Mouse (Mus musculus): Measurements from ENCODE around the gene Acadsb.

The Acadsb gene

DNA sequence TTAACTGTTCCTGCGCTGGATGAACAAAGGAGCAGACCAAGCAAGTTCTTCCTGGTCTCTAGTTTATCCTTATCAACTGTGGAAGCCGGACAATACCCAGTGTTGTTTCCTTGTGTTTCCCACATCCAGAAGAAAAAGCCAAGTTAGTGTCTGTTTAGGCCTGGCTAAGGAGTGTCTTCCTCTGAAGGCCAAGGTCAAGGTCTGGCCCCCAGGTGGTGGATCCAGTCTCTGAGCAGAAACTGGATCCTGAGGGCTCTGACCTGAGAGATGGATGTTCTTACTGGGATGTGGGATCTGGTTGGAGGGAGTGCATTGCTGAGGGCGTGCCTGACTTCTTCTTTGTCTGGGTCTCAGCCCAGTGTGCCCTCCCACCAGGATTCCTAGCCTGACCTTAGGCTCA is 55.3 kb downstream of the Acadsb start:
- no peak for DNase-seq (ENCODE audit: low spot score)

DNA sequence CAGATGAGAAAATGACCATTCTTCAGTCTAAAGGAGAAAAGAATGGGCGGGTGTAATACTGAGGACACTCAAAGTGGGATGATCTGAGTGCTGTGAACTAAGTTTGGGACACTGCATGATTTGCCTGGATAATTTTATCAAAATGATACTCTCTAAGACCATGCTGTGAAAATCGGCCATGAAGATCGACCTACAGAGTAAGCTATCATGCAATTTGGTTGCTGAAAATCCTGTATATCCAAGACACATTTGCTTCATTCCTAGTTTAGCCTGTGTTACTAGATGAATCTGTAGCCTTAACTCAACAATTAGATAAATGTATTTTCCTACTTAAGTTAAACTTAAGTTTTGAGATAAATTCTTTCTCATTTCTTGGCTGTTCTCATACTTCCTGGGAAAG is 56.9 kb downstream of the Acadsb start:
- DNase-seq (ENCODE audit: low spot score) = no peak

DNA sequence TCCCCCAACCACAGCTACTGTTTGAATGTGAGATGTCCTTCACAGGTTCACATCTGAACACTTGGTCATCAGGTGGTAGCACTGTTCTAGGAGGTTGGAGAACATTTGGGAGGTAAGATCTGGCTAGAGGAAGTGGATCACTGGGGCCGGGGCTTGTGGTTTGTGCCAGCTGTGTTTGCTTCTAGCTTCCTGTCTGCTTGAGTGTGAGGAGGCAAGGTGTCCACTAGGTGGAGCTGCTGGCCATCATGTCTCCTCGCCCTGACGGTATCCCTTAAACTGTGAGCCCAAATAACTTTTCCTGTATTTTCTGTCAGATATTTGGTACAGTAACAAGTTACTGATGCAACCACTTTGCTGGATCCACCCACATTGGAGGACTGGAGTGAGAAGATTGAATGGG is 59.1 kb downstream of the Acadsb start:
- no peak for DNase-seq (ENCODE audit: low spot score)

DNA sequence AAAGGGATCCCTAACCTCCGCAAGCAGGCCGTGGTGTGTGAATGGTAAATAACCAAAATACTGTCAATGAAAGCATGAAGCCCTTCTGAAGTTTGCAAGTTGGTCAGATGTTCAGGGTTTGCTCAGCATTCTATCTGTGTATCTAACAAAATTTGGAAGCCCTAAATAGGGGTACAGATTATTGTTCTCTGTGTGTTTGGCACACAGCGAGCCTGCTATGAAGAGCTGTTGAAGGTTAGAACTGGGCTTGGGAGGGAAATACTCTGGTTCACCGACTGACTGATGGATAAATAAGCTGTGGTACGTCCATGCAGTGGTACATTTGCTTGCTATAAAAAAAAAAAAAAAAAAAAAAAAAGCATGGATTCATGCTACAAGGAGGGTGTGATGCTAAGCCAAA is 61.1 kb downstream of the Acadsb start:
- DNase-seq (ENCODE audit: low spot score) = no peak

DNA sequence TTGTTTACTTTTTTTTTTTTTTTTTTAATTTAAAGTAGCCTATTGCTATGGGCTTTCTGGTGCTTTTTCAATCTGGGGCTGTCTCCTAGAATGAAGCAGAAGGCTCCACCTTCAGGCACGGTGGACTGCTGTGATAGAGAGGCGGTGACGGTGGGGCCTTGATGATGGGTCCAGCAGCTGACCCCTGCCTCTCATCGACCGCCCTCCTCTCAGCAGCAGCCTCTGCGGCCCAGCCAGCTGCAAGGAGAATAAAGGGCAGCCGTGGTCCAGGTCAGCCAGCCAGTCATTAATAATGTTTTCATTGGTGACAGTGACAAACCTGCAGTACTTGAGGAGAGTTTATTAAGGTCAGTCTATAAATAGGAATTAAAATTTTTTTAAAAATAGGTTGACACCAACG is 66.7 kb downstream of the Acadsb start:
- DNase-seq (ENCODE audit: low spot score) = no peak

DNA sequence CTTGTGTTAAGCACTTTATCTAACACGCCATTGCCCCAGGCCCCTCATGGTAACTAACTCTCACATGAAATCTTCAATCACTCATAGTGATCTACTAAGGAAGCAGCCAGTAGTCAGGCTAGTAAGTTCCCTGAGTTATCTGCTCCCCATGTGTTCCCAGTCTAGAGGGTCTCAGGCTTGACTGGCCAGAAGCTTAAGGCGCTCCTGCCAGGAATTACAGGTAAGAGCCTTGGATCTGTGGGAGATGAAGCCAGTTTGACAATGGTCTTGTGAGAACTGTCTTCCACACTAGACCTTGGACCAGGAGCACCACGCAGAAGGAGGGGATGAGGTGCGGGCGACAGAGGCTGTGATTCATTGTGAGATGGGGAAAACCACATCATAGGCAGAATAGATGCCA is 68.0 kb downstream of the Acadsb start:
- DNase-seq (ENCODE audit: low spot score) = no peak
